Mouse (Mus musculus) left cerebral cortex, adult 8-10 months (tissue): ENCODE measurements around the gene Macrod2. TPM values are rescaled to one million over a fixed set of nuclear protein-coding genes. Genes with fewer than 3 reads are reported as not detected.

Experiments used
- DNase-seq, 2 experiments: peaks; one replicate each; pipeline ENCODE4 v3.0.0; 2022; ENCODE audit warnings: low spot score in 2 of 2
- total RNA-seq, 4 experiments: library from RNA; stranded (reverse); gene quantifications; 2 replicates each; pipeline ENCODE4 v1.2.4; 2022

The Macrod2 gene
- total RNA-seq, 4 experiments from 2014 or later = 48.9 to 57.5 (median 51.2) TPM

DNA sequence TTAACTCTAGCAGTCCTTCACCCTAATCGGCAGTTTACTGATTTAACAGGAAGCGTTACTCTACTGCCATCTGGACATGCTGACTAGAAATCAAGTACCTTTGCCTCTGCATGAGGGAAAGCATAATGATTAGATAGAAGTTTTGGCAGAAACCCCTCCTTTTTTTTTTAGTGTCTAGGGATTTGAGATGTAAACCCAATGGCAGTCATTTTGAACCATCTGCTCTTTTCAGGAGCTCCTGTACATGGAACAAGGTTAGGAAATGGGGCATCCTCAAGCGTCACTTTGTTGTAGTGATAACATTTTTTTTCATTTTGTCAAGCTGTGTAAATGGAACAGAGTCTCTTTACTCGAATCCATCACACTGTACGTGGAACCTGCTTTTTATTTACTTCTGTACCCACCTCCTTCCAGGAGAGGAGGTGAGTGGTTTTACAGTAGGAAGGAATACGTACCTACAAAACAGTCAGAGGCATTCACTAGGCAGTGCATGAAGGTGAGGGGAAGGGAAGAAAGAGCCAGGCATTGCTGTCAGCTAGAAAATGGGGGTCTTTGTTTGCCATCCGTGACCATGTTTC, 503.4 kb downstream of the Macrod2 start:
- no peak for DNase-seq

DNA sequence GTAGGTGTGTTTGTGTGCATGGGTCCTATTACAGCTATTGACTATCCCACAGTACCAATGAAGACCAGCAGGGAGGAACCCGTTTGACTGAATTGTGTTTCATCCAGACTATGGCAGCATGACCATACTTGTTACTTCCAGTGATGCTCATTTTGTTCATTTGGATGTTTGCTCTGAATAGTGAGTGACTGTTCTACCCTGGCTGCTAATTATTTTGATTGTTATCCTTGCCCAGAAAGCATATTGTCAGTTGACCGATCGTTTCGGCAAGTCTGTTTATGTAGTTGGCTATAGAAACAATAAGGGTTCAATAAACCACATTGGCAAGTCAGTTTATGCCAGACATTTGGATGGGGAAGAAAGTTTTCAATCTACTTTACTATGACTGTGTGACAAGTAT, 510.2 kb downstream of the Macrod2 start:
- DNase-seq = no peak

DNA sequence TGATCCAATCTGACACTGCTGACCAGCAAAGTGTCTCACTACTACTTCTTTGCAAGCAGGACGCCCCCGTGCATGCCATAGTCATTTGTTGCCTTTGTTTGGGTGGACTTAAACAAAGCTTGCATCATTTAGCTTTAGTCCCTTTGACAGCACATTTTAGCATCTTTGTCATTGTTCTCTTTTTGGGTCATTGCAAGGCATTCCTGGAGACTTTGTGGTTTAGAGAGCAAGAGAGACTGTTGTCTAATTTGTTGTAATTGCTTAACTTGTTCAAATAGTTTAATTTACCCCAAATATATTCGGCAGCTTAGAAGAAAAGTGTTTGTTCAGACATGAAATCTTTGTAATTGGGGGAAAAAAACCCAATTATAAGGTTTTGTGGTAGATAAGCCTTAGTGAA, 511.0 kb downstream of the Macrod2 start:
- DNase-seq = no peak

DNA sequence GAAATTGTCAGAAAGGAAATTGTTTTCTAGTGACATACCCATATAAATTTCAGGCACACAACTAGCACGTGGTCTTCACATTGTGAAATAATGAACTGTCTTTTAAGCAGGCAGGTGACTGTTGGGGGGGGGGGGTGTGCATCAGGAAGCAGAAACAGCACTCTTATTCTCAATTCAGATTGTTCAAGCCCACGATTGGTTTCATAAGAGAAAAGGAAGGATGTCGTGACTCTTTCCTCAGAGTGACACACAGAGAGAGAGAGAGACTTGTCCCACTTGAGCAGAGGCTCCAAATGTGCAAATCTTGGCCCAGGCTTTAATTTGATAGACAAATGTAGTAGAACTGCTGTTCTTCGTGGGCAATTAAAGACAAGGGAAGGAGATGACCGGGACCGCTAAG, 516.4 kb downstream of the Macrod2 start:
- no peak for DNase-seq

DNA sequence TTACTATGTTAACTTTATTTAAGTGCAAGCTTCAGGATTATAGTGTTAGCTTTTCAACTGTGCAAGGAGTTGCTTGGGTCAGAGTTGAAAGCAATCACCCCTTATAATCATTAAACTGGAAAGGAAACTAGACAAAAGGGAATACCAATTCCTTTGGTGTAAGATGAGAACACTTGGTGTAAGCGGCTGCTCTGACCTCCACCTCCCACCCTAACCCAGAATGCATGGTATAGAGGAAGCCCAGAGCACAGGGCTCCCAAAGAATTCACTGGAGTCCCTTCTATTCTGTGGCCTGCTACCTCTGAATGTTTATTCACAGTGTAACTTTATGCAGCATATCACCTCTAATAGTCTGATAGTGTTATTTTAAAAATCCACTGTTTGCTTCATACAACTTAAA, 517.1 kb downstream of the Macrod2 start:
- DNase-seq = no peak

DNA sequence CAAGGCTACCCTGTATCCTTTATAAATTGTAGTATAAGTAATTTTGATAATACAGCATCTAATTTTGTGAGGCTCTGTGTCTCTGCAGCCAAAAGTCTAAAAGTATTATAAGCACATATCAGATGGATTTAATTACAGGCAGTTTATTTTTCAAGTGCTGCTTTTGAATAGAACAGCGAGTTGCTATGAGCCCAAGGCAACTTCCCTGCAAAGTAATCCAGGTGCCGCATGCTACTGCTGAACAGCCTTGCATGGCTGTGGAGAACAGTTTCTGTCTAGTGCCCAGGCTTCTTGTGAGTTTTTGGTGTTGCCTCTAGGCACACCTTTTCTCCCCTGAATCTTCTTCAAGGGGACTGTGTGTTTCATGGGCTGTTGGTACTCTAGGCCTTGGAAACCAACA, 517.8 kb downstream of the Macrod2 start:
- no peak for DNase-seq

DNA sequence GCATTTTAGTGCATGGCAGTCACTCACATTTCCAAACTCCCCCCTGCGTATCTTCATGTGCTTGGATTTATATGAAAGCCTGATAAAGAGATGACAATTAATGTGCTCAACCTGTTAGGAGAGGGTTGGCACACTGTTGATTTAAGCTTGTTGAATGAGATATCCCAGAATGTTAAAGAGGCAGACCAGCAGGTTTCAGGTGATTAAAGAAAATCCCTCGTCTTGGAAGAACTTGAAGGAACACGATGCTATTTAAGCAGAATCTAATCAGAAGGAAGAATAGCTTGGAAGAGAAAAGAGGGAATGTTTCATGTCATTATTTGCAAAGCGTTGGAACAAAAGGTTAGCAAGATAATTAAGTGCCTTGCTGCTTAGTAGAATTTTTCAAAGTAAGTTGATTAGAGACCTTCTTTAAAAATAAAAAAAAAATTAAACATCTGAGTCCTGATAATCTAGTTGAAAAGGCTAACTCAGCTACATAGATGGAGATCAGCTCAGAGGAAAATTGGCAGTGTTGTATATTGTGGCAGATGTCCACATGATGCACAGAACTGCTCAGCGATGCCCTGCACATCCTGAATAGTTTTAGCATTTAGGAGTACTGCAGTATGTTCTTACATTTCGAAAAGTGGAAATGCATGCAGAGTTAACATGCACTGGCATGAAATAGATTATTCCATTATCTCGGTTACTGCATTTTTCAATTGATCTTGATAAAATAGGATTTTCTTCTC, 518.7 kb downstream of the Macrod2 start:
- no peak for DNase-seq

DNA sequence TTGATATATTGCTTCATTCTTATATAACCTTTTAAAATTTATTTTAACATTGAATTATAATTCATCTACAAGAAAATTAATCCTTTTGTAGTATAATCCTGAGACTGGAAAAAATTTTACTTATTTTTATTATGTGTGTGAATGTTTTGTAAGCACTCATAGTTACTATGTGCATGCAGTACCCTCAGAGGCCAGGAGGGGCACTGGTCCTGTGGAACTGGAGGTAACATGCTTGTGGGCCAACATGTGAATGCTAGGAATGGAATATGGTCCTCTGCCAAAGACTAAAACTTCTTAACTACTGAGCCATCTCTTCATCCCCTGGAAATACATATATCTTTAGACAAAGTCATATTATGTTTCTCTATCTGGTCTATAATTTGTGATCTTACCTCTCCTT, 531.8 kb downstream of the Macrod2 start:
- no peak for DNase-seq

DNA sequence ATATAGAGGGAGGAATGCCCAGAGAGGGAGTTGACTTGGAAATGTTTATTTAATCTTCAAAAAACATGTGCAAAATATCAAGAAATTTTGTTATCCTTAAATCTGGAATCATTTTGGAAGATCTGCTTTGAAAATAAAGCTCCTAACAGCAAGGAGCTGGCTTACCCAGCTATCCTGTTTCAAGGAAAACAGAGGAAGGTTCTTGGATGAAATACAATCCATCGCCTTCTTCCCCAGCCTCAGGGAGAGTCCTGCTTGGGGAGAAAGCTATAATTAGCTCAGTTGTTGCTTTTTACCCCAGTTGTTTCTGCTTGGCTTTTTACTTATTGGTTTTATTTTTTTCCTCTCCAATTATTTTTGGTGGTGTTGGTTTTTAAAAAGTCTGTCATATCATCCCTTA, 539.4 kb downstream of the Macrod2 start:
- DNase-seq = no peak

DNA sequence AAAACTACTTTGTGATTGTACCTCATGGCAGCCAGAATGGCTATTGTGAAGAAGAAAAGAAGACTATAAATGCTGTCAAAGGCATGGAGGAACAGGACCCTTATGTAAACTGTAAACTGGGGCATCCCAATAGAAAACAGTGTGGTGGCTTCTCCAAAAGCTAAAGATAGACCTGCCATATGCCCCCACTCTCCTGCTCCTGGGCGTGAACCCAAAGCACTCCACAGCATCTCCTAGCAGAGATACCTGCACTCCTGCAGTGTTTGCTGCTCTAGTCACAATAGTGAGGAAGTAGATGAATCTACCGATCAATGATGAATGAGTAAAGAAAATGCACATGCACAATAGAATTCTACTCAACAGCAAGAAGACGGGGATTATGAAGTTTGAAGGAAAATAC, 554.4 kb downstream of the Macrod2 start:
- DNase-seq = no peak

DNA sequence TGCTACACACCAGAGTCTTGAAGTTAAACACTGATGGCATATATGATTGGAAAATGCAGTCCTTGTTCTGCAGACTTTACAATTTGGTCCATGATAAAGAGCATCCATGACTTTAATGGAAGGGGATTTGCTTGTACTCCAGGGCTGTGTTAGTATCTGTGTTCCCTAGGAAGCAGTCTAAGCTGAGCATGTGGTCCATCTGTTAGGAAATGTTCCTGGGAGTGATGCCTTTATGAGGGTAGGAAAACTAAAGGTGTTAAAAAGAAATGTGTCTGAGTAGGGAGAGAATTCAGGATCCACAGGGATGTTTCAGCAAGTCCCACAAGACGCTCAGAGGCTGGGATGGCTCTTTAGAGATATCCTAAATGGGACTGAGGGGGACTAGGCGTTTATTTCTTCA, 564.1 kb downstream of the Macrod2 start:
- DNase-seq = no peak

DNA sequence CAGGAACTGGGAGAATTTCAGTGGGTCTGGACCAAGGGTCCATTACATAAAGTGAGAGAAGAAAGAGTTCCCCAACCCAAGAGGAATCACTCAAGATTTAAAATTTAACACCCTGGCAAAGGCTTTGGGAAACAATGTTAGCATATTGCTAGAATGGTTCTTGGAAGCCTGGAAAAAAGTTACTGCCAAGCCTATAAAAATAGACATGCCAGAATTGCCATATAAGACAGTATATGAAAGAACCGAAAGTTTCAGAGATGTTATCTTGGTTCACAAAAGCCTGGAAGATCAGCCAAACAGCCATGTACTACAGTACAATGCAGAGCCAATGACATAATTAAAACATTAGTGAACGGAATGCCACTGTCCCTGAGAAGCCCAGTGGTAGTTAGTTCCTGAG, 575.1 kb downstream of the Macrod2 start:
- DNase-seq = no peak

DNA sequence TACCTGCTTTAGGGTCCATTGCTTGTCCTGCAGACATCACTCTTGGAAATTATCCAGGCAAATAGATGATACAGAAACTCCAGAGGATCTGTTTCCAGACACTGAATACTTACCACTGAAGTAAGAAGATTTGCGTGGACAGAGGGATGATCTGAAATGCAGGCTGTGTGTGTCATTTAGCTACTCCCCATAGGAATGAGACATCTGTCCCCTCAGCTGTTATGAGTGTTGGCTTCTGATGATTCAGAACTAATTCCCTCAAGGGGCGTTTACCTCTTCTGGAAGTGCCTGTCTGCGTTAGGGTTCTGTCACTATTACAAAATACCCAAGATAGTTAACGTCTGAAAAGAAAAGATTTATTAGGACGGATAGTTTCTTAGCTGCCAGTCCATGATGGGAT, 576.7 kb downstream of the Macrod2 start:
- DNase-seq = no peak

DNA sequence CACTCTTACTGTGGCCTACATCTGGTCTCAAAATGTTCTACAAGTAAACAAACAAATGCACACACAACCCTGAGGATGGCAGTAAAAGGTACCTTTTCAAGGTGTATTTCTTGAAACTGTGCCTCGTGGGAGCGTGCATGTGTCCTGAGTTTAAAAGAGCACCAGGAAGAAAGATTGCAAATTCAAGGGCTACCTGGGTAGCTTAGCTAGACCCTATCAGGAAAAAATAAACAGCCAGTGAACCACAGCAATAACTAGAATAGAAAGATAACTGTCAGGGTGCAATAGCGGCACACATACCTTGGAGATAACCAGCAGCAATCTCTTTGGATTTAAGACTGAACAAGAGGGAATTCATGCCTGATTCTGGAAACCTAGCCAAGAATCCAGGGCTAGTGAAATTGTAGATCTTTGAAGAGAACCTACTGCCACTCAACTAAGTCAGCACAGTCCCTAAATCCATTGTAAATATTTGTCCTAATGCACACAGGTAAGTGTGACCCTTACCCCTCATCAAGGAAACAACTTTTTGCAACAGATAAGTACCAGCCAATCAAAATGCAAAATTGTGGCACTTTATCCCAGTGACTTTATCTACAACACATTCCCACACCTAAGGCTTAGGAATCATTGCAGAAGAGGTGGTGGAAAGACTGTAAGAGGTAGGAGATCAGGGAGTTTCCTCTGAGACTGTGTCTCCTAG, 590.7 kb downstream of the Macrod2 start:
- DNase-seq = no peak

DNA sequence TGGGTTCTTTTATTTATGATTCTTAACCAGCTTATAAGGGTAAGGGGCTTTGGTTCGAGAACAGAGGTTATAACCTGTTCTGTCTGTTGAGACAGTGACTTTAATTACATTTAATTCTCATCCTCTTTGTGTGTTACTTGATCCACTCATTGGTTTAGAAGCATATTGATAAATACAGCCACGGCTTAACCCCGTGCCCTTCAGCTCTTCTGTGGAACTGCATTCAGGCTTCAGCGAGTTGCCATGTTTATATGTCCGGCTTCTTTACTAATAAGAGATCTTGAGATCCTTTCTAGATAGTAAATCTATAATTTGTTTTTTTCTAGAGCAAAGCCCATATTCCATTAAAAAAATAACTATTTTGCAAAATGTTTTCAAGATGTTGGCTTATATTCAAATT, 608.7 kb downstream of the Macrod2 start:
- DNase-seq = no peak

DNA sequence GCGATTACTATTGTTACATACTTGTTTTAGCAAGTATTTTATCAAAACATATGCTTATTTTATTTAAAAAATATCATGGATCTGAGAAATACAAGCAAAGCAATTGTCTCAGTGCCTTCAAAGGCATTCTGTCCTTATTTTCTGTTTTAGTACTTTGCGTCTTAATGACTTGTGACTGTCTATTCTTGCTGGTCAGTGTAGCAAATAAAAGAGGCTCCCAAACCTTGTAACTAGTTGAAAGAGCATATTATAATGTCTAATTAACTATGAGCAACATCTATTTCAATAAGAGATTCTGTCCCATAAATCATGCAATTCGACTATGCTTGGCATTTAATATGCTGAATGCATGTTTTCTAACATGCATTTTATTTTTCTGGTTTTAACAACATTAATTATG, 609.2 kb downstream of the Macrod2 start:
- no peak for DNase-seq

DNA sequence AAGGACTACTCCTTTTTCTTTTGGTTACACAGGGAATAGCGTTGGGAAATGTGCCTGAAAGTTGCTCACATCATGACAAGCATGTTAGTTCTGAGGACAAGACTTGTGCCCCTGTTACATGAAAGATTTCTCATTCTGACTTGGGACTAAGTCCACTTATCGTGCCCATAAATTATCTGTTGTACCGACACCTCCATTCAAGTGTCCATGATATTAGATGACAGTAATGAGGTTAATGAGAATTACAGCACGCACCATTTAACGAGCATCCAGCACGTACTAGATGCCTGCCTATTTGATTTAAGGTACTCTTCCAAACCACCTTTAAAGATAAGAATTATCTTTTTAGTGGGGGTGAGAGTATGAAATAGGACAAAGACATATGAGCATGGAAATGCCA, 610.5 kb downstream of the Macrod2 start:
- DNase-seq = no peak

DNA sequence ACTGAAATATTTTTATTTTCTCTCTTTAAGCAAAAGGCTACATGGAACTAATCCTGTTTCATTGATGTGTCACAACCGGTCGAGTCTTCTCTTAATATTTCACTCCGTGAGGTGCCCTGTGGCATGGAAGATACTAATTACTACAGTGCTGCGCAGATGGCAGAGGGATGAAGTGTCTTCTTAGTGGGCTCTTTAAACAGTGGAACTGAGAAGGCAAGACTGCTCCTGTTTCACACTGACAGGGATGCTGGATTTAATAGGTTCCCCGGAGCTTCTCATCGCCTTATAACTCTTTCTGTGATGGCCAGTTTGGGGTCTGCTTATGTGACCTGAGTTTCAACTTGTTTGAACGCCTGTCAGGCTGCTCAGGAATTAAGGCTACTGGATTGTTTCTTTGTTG, 612.6 kb downstream of the Macrod2 start:
- no peak for DNase-seq

DNA sequence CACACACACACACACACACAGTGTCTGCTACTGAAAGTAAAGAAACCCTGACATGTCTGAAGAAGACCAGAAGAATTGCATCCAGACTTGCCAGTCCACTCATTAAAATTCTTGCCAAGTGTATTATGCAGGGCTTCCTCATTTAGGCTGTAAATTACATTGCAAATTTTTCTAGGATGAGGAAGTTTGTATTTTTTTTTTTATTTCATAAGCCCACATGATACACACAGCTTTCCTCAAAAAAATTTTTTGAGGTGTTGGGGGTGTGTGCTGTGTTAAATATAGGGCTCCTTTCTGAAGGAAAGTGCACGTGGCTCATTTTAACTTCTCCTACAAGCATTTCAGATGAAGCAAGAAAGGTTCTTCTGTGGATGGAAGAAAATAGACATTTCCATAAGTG, 613.3 kb downstream of the Macrod2 start:
- DNase-seq = no peak

DNA sequence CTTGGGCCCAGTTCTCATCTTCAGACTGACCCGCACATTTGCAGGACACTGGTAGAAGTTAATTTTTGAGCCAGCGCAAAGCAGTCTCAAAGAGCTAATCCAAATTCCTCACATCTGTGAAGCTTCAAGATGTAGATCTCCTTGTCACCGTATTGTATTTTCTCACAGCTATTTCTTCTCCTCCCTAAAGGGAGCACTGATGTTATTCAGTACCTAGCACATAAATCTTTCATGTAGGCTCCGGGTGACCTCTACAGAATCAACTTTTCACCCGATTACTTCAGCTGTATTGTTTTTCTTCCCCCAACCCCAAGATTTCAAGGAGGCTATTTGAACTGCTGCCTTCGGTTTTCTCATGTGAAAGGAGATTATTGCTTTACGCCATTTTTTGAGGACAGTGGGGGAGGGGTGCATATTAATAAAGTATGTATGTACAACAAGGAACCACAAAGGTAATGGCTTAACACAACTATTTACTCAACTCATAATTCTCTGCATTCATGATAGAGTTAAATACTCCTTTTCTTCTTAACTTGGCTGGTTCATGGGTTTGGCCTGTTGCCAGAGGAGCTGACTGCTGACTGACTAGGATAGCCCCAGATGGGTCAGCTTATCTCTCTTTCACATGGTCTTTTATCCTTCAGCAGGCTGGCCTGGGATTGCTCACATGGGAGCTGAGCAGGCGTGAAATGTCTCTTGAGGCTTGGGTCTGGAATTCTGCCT, 618.5 kb downstream of the Macrod2 start:
- no peak for DNase-seq

DNA sequence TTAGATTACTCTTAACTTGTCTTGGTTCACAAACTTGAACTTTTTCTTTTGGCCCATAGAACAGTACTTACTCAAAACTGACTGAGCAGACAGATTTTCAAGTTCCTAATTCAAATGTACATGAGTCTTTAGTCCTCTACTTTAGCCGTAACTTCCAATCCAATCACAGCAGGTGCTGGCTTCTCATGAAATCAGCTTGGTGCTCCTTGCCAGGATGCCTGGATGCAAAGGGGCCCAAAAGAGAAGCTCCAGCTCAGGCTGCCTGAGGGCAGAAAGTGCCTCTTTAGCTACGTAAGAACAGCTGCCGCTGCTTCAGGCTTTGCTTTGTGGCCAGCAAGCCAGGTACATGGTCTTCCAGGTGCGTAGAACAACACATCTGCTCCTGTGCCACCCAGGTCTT, 627.9 kb downstream of the Macrod2 start:
- DNase-seq = no peak

DNA sequence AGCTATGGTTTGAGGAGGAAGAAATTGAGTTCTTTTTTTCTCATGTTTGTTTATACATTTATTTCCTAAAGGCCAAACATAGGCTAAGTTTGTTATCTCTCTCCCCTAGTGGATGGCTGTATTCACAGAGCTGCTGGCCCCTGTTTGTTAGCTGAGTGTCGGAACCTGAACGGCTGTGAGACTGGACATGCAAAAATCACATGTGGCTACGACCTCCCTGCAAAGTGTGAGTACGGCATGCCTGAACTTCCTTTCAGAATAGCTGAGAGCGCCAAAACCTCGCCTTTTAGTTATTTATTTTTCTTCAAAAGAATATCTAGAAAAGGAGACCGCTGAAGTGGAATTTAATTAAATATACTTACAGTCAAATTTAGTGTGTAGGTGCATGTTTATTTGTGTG, 628.8 kb downstream of the Macrod2 start:
- no peak for DNase-seq
